Mouse (Mus musculus): ENCODE measurements around the gene Dtx2. TPM values are rescaled to one million over a fixed set of nuclear protein-coding genes. Genes with fewer than 3 reads are reported as not detected.
"Not testable (repeated sequence)": the region's sequence is repeated elsewhere in the genome, so short reads cannot be mapped to it uniquely, and the experiment has no call there.

Gene Dtx2
- polyA plus RNA-seq, 1 experiment from 2014 or later = 13.5 TPM

DNA sequence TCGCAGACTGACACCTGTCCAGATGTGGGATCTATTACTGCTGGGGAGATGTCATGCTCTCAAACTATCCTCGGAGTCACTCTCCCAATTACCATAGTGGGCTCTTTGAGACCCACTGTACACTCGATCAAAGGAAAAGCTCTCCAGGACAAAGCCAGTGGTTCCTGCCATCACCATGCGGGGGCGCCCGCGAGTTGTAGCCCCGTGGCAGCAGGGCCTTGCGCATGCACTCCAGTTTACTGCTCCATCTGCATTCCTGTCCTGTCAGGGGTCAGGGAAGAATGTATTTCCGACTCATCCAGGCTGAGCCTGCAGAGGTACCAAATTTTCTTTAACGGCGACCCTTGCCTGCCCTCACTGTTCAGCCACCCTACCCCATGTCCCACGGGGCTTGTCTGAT, 50.3 kb downstream of the Dtx2 start:
- H3K27me3 ChIP-seq (ENCODE audit: control insufficient read depth, insufficient read depth, low read length) = no peaks in the 10 kb centered on the region
- no peak overlapping the region for H3K4me3 ChIP-seq (ENCODE audit: low read depth, low read length)
- no peaks in the 10 kb centered on the region for H3K9me3 ChIP-seq (ENCODE audit: control insufficient read depth, low read length)
- ATAC-seq (ENCODE audit: low FRiP score, low TSS enrichment) (no peak), DNase-seq (ENCODE audit: low spot score) (no peak)
- no peak overlapping the region for H3K9ac ChIP-seq (ENCODE audit: low read length)
- no peak overlapping the region for H3K4me2 ChIP-seq (replicated peaks; ENCODE audit: low read depth)
- H3K36me3 ChIP-seq (ENCODE audit: control insufficient read depth, insufficient read depth, low read length) = no peaks in the 10 kb centered on the region
- H3K27ac ChIP-seq (replicated peaks) = no peak overlapping the region
- H3K4me1 ChIP-seq (replicated peaks; ENCODE audit: control insufficient read depth, insufficient read depth) = no peaks in the 10 kb centered on the region
- WGBS = 63% methylated on average over 13 of the region's 13 CpGs
- no peak for TF ChIP-seq EP300 (optimal IDR thresholded peaks at IDR 0.05)
- TF ChIP-seq CTCF (IDR thresholded peaks at IDR 0.05; ENCODE audit: low read depth) = peak; percentile 59

DNA sequence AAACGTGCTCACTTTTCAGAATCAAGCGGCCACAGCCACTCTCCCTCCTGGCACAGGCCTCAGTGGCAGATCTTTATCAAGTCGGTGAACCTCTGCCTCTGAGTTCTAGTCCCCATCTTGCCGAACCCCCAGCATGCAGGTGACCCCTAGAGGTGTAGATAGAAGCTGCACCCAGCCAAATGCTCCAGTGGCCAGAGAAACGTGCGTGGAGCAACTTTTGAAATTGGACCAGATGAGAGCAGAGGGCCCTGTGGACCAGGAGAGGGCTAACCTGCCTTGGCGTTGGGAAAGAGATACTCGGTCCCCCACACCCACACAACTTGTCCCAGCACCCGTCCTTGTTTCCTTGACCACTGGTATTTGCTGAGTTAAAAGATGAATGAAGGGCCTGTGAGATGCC, 50.8 kb downstream of the Dtx2 start:
- no peak for DNase-seq (ENCODE audit: low spot score)
- no peak for ATAC-seq (ENCODE audit: low FRiP score, low TSS enrichment)
- Histone ChIP-seq H3K4me2 (replicated peaks; ENCODE audit: low read depth) (no peak overlapping the region), H3K27me3 (ENCODE audit: control insufficient read depth, insufficient read depth, low read length) (no peaks in the 10 kb centered on the region), H3K36me3 (ENCODE audit: control insufficient read depth, insufficient read depth, low read length) (no peaks in the 10 kb centered on the region), H3K4me1 (replicated peaks; ENCODE audit: control insufficient read depth, insufficient read depth) (no peaks in the 10 kb centered on the region), H3K27ac (replicated peaks) (no peak overlapping the region), H3K9me3 (ENCODE audit: control insufficient read depth, low read length) (no peaks in the 10 kb centered on the region), H3K9ac (ENCODE audit: low read length) (no peak overlapping the region), H3K4me3 (ENCODE audit: low read depth, low read length) (no peak overlapping the region)
- TF ChIP-seq CTCF (IDR thresholded peaks at IDR 0.05; ENCODE audit: low read depth) = peak; percentile 64
- no peak for TF ChIP-seq EP300 (optimal IDR thresholded peaks at IDR 0.05)
- 46% methylated on average over 9 of the region's 9 CpGs for WGBS

DNA sequence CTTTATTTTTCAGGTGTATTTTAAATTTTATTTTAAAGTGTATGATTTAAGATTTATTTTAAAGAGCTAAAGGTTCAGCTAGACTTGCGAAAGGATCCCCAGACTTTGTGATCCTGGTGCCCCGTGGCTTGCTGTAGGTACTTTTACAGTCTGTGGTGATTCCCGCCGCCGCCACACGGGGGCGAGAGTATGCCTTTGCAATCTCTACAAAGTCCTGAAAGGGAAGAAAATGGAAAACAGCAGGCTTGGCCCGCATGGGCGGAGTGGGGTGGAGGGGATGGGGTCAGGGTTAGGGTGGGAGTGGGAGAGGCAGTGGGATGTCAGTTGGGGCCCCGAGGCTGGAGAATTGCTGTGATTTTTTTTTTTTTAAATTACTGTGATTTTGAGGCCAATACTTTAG, 51.4 kb downstream of the Dtx2 start:
- peak; percentile 89 for DNase-seq (ENCODE audit: low spot score)
- 3% methylated on average over 10 of the region's 10 CpGs for WGBS

DNA sequence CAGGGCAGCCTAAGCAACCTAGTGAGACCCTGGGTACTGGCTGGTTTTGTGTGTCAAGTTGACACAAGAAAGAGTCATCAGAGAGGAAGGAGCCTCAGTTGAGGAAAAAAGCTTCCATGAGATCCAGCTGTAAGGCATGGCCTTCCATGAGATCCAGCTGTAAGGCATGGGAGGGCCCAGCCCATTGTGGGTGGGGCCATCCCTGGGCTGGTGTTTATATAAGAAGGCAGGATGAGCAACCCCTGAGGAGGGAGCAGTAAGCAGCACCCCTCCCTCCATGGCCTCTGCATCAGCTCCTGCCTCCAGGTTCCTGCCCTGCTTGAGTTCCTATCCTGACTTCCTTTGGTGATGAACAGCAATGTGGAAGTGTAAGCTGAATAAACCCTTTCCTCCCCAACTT, 53.9 kb downstream of the Dtx2 start:
- not testable (repeated sequence) for H3K4me3 ChIP-seq (ENCODE audit: low read depth, low read length); DNase-seq (ENCODE audit: low spot score); H3K4me2 ChIP-seq (replicated peaks; ENCODE audit: low read depth); H3K27me3 ChIP-seq (ENCODE audit: control insufficient read depth, insufficient read depth, low read length); H3K36me3 ChIP-seq (ENCODE audit: control insufficient read depth, insufficient read depth, low read length); H3K9ac ChIP-seq (ENCODE audit: low read length); H3K27ac ChIP-seq (replicated peaks); ATAC-seq (ENCODE audit: low FRiP score, low TSS enrichment); H3K9me3 ChIP-seq (ENCODE audit: control insufficient read depth, low read length)
- H3K4me1 ChIP-seq (replicated peaks; ENCODE audit: control insufficient read depth, insufficient read depth) = peaks cover 10% of the 10 kb centered on the region

More for the DNA sequence above, 51.4 kb downstream of the Dtx2 start:
- H3K4me3 ChIP-seq (ENCODE audit: low read depth, low read length) = no peak overlapping the region
- TF ChIP-seq EP300 (optimal IDR thresholded peaks at IDR 0.05) (no peak), CTCF (IDR thresholded peaks at IDR 0.05; ENCODE audit: low read depth) (peak; percentile 93)
- H3K9ac ChIP-seq (ENCODE audit: low read length) = no peak overlapping the region
- no peaks in the 10 kb centered on the region for H3K36me3 ChIP-seq (ENCODE audit: control insufficient read depth, insufficient read depth, low read length)
- no peak overlapping the region for H3K4me2 ChIP-seq (replicated peaks; ENCODE audit: low read depth)
- no peak for ATAC-seq (ENCODE audit: low FRiP score, low TSS enrichment)
- H3K27ac ChIP-seq (replicated peaks) = no peak overlapping the region
- no peaks in the 10 kb centered on the region for H3K4me1 ChIP-seq (replicated peaks; ENCODE audit: control insufficient read depth, insufficient read depth)
- no peaks in the 10 kb centered on the region for H3K27me3 ChIP-seq (ENCODE audit: control insufficient read depth, insufficient read depth, low read length)
- H3K9me3 ChIP-seq (ENCODE audit: control insufficient read depth, low read length) = no peaks in the 10 kb centered on the region

DNA sequence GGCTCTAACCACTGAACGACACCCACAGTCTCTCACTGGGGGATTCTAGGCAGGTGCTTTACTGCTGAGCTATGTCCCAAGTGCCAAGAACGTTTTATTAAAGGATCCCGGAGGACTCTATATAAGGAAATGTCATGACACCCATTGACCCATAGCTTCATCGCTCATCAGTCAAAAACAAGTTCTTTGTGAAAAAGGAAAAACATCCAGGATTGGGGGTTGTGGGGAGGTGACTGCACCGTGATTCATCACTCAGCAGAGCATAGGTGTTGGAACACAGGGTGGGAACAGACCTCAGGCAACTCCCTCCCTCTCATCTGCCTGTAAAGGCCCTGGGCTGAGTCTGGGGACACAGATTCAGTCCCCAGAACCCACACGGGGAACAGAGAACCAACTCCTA, 55.3 kb downstream of the Dtx2 start:
- peaks cover 10% of the 10 kb centered on the region for H3K4me1 ChIP-seq (replicated peaks; ENCODE audit: control insufficient read depth, insufficient read depth)
- H3K27ac ChIP-seq (replicated peaks) = no peak overlapping the region
- H3K27me3 ChIP-seq (ENCODE audit: control insufficient read depth, insufficient read depth, low read length) = no peaks in the 10 kb centered on the region
- no peaks in the 10 kb centered on the region for H3K9me3 ChIP-seq (ENCODE audit: control insufficient read depth, low read length)
- H3K9ac ChIP-seq (ENCODE audit: low read length) = no peak overlapping the region
- H3K4me3 ChIP-seq (ENCODE audit: low read depth, low read length) = no peak overlapping the region
- WGBS = 34% methylated on average over 6 of the region's 6 CpGs
- ATAC-seq (ENCODE audit: low FRiP score, low TSS enrichment) (no peak), DNase-seq (ENCODE audit: low spot score) (no peak)
- TF ChIP-seq CTCF (IDR thresholded peaks at IDR 0.05; ENCODE audit: low read depth) = no peak
- no peak for TF ChIP-seq EP300 (optimal IDR thresholded peaks at IDR 0.05)
- H3K4me2 ChIP-seq (replicated peaks; ENCODE audit: low read depth) = no peak overlapping the region
- H3K36me3 ChIP-seq (ENCODE audit: control insufficient read depth, insufficient read depth, low read length) = no peaks in the 10 kb centered on the region

DNA sequence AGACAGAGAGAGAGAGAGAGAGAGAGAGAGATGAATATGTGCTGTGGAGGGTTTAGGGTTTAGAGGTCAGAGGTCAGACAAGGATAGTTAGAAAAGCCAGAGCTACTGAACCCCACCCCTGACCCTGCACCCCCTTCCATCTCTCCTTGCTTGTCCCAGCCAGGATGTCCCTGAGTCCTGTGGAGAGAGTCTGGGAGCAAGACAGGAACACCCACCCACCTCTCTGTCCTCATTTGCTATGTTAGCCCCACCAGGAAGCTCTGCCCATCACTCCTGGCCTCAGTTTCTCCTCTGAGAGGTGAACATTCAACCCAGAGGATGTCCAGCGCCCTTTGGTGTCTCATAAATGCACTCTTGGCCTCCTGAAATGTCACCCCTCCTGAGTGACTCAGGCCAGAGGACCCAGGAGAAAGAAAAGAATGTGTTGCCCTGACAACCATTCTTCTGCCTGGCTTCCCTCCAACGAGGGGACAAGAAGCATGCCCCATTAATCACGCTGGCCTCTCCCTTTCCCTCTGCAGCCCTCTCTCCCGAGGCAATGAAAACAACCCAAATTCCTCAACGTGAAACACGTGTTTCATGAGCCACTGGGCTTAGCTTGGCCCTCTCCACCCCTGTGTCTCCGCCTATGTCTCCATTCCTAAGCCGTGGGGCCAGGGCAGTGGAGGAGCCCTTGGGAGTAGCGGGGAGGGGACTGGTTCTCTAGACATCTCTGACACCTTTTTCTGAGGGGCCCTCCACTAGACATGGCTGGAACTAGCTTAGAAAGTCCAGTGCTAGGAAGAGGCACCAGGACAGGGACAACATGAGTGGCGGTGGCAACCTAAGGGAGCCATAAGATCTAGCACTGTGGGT, 56.9 kb downstream of the Dtx2 start:
- Histone ChIP-seq H3K27me3 (ENCODE audit: control insufficient read depth, insufficient read depth, low read length) (no peaks in the 10 kb centered on the region), H3K4me1 (replicated peaks; ENCODE audit: control insufficient read depth, insufficient read depth) (peaks cover 10% of the 10 kb centered on the region), H3K36me3 (ENCODE audit: control insufficient read depth, insufficient read depth, low read length) (no peaks in the 10 kb centered on the region), H3K9ac (ENCODE audit: low read length) (no peak overlapping the region), H3K4me3 (ENCODE audit: low read depth, low read length) (no peak overlapping the region), H3K4me2 (replicated peaks; ENCODE audit: low read depth) (no peak overlapping the region), H3K27ac (replicated peaks) (peak overlapping the region; percentile 76), H3K9me3 (ENCODE audit: control insufficient read depth, low read length) (no peaks in the 10 kb centered on the region)
- 5% methylated on average over 10 of the region's 10 CpGs for WGBS
- DNase-seq (ENCODE audit: low spot score) (peak; percentile 53), ATAC-seq (ENCODE audit: low FRiP score, low TSS enrichment) (peak; percentile 66)
- TF ChIP-seq CTCF (IDR thresholded peaks at IDR 0.05; ENCODE audit: low read depth) (no peak), EP300 (optimal IDR thresholded peaks at IDR 0.05) (no peak)

Measured in stomach, postnatal 0 days (tissue).